23 mouse cellular contexts compared by ENCODE assay signal in the genomic region with DNA sequence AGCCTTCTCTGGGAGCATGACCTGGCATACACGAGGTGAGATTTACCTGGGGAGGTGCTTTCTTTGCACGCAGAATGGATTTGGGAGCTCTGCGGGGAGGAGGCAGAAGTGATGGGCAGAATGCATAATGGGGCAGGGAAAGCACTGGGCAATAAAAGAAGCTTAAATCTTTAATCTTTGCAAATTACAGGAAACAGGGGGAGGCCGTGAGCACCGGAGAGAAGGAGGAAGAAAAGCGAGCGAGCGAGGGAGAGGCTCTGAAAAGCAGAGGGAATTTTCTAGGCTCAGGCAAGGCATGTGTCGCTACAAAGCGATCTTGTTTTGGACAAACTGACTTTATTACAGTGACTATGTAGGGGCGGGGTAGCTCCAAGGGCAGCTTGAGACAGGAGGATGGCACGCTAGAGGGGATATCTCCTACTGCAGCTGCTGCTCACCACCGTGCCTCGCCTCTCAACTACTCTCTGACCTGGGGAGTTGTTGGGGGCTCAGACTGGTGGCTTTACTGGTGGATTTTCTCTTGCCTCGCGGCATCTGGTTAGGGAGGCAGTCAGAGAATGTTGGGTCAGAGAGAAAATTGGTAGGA.
DNase-seq lines count a peak whose midpoint lies in the region; ATAC-seq and TF ChIP-seq lines count a peak whose summit lies in the region.
"Had no signal": no experiment of that assay in that cellular context is flagged by ENCODE, and none has a peak within 500 bp of the region (broad histone marks: within the 10 kb centered on the region; RNA-seq: fewer than 3 reads in every experiment).

No protein-coding gene starts in this region.

- DNase-seq in forebrain, embryonic 10.5 days (ENCODE audit: extremely low spot score, low spot score), result no peak
- DNase-seq in midbrain, embryonic 11.5 days (ENCODE audit: low spot score, missing footprints), result peak; percentile 73
- DNase-seq in midbrain, postnatal 0 days (ENCODE audit: low spot score), result no peak
- DNase-seq in c-Kit-positive CD71-positive TER-119-positive erythroid progenitor cells, embryonic 14.5 days (ENCODE audit: low spot score), result no peak
- DNase-seq in heart, adult 8-10 months (ENCODE audit: low spot score), result no peak
- DNase-seq: adrenal gland, postnatal 10 days; cerebellum, adult 9-10 months; gastrocnemius, postnatal 25 days; heart, adult 2 months; heart, postnatal 36 days; kidney, adult 2 months; liver; lung, postnatal 36 days; right cerebral cortex, postnatal 14 days had no signal

- H3K9me3 ChIP-seq in forebrain, embryonic 12.5 days, result no peaks in the 10 kb centered on the region
- no peaks in the 10 kb centered on the region for H3K9me3 ChIP-seq in forebrain, embryonic 10.5 days
- no peaks in the 10 kb centered on the region for H3K9me3 ChIP-seq in hindbrain, embryonic 16.5 days (ENCODE audit: control insufficient read depth, low read length)
- H3K9me3 ChIP-seq in hindbrain, embryonic 12.5 days (replicated peaks), result no peaks in the 10 kb centered on the region
- no peaks in the 10 kb centered on the region for H3K9me3 ChIP-seq in midbrain, embryonic 11.5 days (ENCODE audit: control insufficient read depth, low read length)
- no peaks in the 10 kb centered on the region for H3K9me3 ChIP-seq in midbrain, postnatal 0 days (ENCODE audit: low read length)
- H3K9me3 ChIP-seq: embryonic facial prominence, embryonic 15.5 days; liver, embryonic 15.5 days; lung, embryonic 15.5 days had no signal

- 0 out of 2 replicates have a peak overlapping the region, but pooled peaks have one; percentile 10 for H3K4me2 ChIP-seq in forebrain, embryonic 12.5 days
- H3K4me2 ChIP-seq in hindbrain, embryonic 16.5 days (ENCODE audit: low read length), result peak overlapping the region; percentile 22
- no peak overlapping the region for H3K4me2 ChIP-seq in hindbrain, embryonic 12.5 days (replicated peaks)
- peak overlapping the region; percentile 10; the same call in 1 of the 2 replicates for H3K4me2 ChIP-seq in midbrain, embryonic 11.5 days
- peak overlapping the region; percentile 12; the same call in 1 of the 2 replicates for H3K4me2 ChIP-seq in midbrain, postnatal 0 days (ENCODE audit: low read depth, low read length, poor library complexity, severe bottlenecking)
- H3K4me2 ChIP-seq: embryonic facial prominence, embryonic 15.5 days; liver, embryonic 15.5 days; lung, embryonic 15.5 days had no signal

- no peaks in the 10 kb centered on the region for H3K36me3 ChIP-seq in forebrain, embryonic 12.5 days (replicated peaks)
- no peaks in the 10 kb centered on the region for H3K36me3 ChIP-seq in forebrain, embryonic 10.5 days (replicated peaks)
- no peaks in the 10 kb centered on the region for H3K36me3 ChIP-seq in hindbrain, embryonic 16.5 days (ENCODE audit: control insufficient read depth, insufficient read depth, low read length)
- no peaks in the 10 kb centered on the region for H3K36me3 ChIP-seq in hindbrain, embryonic 12.5 days
- no peaks in the 10 kb centered on the region for H3K36me3 ChIP-seq in midbrain, embryonic 11.5 days (ENCODE audit: control insufficient read depth, insufficient read depth, low read length)
- no peaks in the 10 kb centered on the region for H3K36me3 ChIP-seq in midbrain, postnatal 0 days (ENCODE audit: insufficient read depth, low read length)
- H3K36me3 ChIP-seq: embryonic facial prominence, embryonic 15.5 days; liver, embryonic 15.5 days; lung, embryonic 15.5 days had no signal

- no peak overlapping the region for H3K4me3 ChIP-seq in forebrain, embryonic 12.5 days (replicated peaks)
- H3K4me3 ChIP-seq in forebrain, embryonic 10.5 days, result no peak overlapping the region
- H3K4me3 ChIP-seq in hindbrain, embryonic 16.5 days (ENCODE audit: low read length), result no peak overlapping the region
- H3K4me3 ChIP-seq in hindbrain, embryonic 12.5 days, result no peak overlapping the region
- H3K4me3 ChIP-seq in midbrain, embryonic 11.5 days (ENCODE audit: low read depth, low read length), result no peak overlapping the region
- H3K4me3 ChIP-seq in midbrain, postnatal 0 days (ENCODE audit: low read depth, low read length), result no peak overlapping the region
- H3K4me3 ChIP-seq: embryonic facial prominence, embryonic 15.5 days; heart, adult 2 months; left cerebral cortex, adult 2 months; liver, embryonic 15.5 days; lung, embryonic 15.5 days; myocyte had no signal

- WGBS in forebrain, embryonic 12.5 days, result 10% methylated on average over 16 of the region's 16 CpGs
- 8% methylated on average over 16 of the region's 16 CpGs for WGBS in forebrain, embryonic 10.5 days
- 12% methylated on average over 16 of the region's 16 CpGs for WGBS in hindbrain, embryonic 16.5 days
- 13% methylated on average over 16 of the region's 16 CpGs for WGBS in hindbrain, embryonic 12.5 days
- WGBS in midbrain, embryonic 11.5 days, result 10% methylated on average over 16 of the region's 16 CpGs
- WGBS in midbrain, postnatal 0 days, result 7% methylated on average over 16 of the region's 16 CpGs

- 0 out of 2 replicates have a peak overlapping the region, but pooled peaks have one; percentile 25 for H3K9ac ChIP-seq in forebrain, embryonic 12.5 days
- 0 out of 2 replicates have a peak overlapping the region, but pooled peaks have one; percentile 19 for H3K9ac ChIP-seq in hindbrain, embryonic 16.5 days (ENCODE audit: low read depth, low read length)
- no peak overlapping the region for H3K9ac ChIP-seq in hindbrain, embryonic 12.5 days
- 0 out of 2 replicates have a peak overlapping the region, but pooled peaks have one; percentile 13 for H3K9ac ChIP-seq in midbrain, embryonic 11.5 days (ENCODE audit: low read length)
- no peak overlapping the region for H3K9ac ChIP-seq in midbrain, postnatal 0 days (replicated peaks; ENCODE audit: low read length, poor library complexity, severe bottlenecking)
- H3K9ac ChIP-seq: embryonic facial prominence, embryonic 15.5 days; liver, embryonic 15.5 days; lung, embryonic 15.5 days had no signal

- TF ChIP-seq CTCF in midbrain, postnatal 0 days (IDR thresholded peaks at IDR 0.05), result no peak

- H3K27ac ChIP-seq in forebrain, embryonic 12.5 days, result no peak overlapping the region
- H3K27ac ChIP-seq in forebrain, embryonic 10.5 days, result no peak overlapping the region
- no peak overlapping the region for H3K27ac ChIP-seq in hindbrain, embryonic 16.5 days (ENCODE audit: low read depth, low read length)
- H3K27ac ChIP-seq in hindbrain, embryonic 12.5 days, result no peak overlapping the region
- no peak overlapping the region for H3K27ac ChIP-seq in midbrain, embryonic 11.5 days (ENCODE audit: low read depth, low read length)
- H3K27ac ChIP-seq in midbrain, postnatal 0 days (ENCODE audit: low read depth, low read length), result no peak overlapping the region
- H3K27ac ChIP-seq: embryonic facial prominence, embryonic 15.5 days; heart, adult 2 months; kidney, postnatal 0 days; left cerebral cortex, adult 2 months; liver, embryonic 15.5 days; lung, embryonic 15.5 days had no signal

- no peak for ATAC-seq in forebrain, embryonic 12.5 days (ENCODE audit: low FRiP score)
- ATAC-seq in hindbrain, embryonic 16.5 days, result peak; percentile 35; the same call in 1 of the 2 replicates
- ATAC-seq in hindbrain, embryonic 12.5 days (ENCODE audit: low FRiP score), result no peak
- no peak for ATAC-seq in midbrain, embryonic 11.5 days (ENCODE audit: low FRiP score)
- ATAC-seq in midbrain, postnatal 0 days (ENCODE audit: low FRiP score), result no peak

- H3K4me1 ChIP-seq in forebrain, embryonic 12.5 days, result peaks cover 11% of the 10 kb centered on the region
- H3K4me1 ChIP-seq in forebrain, embryonic 10.5 days, result peaks cover 14% of the 10 kb centered on the region
- H3K4me1 ChIP-seq in hindbrain, embryonic 16.5 days (ENCODE audit: control insufficient read depth, insufficient read depth, low read depth, low read length), result peaks cover 17% of the 10 kb centered on the region
- peaks cover 12% of the 10 kb centered on the region; the same call in 1 of the 2 replicates for H3K4me1 ChIP-seq in hindbrain, embryonic 12.5 days
- peaks cover 6% of the 10 kb centered on the region for H3K4me1 ChIP-seq in midbrain, embryonic 11.5 days (ENCODE audit: control insufficient read depth, insufficient read depth, low read length)
- peaks cover 7% of the 10 kb centered on the region; the same call in 1 of the 2 replicates for H3K4me1 ChIP-seq in midbrain, postnatal 0 days (ENCODE audit: insufficient read depth, low read length)
- H3K4me1 ChIP-seq: embryonic facial prominence, embryonic 15.5 days; liver, embryonic 15.5 days; lung, embryonic 15.5 days had no signal

- peaks cover 7% of the 10 kb centered on the region for H3K27me3 ChIP-seq in forebrain, embryonic 12.5 days
- H3K27me3 ChIP-seq in forebrain, embryonic 10.5 days (ENCODE audit: poor library complexity, severe bottlenecking), result peaks cover 15% of the 10 kb centered on the region
- no peaks in the 10 kb centered on the region for H3K27me3 ChIP-seq in hindbrain, embryonic 16.5 days (replicated peaks; ENCODE audit: control insufficient read depth, insufficient read depth, low read length)
- H3K27me3 ChIP-seq in hindbrain, embryonic 12.5 days, result no peaks in the 10 kb centered on the region
- no peaks in the 10 kb centered on the region; the same call in 1 of the 2 replicates for H3K27me3 ChIP-seq in midbrain, embryonic 11.5 days (ENCODE audit: control insufficient read depth, insufficient read depth, low read length)
- no peaks in the 10 kb centered on the region for H3K27me3 ChIP-seq in midbrain, postnatal 0 days (ENCODE audit: insufficient read depth, low read length)

Comparison
In these comparisons a context has a peak if more than half of its experiments do, and no peak if none do; other contexts are left out.
1. H3K9ac ChIP-seq: peak in forebrain, embryonic 12.5 days (single experiment), hindbrain, embryonic 16.5 days (single experiment) and midbrain, embryonic 11.5 days (single experiment); none in hindbrain, embryonic 12.5 days (single experiment) and midbrain, postnatal 0 days (single experiment).